Mouse (Mus musculus): ENCODE data around the gene Olfr1385.
"Not testable (repeated sequence)": the region's sequence is repeated elsewhere in the genome, so short reads cannot be mapped to it uniquely, and the experiment has no call there.

Gene Olfr1385

DNA sequence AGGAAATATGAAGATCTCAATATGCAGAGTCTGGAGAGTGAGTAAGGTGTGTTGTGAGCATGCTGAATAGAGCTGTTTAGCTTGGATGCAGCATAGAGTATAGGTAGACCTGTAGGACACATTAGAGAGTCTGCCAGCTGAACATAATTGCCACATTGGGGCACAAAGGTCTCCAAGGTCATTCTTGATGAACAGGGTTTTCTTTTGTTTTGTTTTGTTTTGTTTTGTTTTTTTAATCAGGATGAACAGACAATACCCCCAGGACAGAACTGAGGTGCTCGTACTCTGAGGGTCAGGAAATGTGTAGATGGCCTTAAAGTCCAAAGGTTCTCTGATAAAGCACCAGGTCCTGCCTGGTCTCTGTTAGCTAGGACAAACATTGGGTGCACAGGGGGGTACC is at the start of gene Olfr1385:
Olfr1385 (plus strand) TSS at position 301 of the 400 bp plus-strand sequence.
- DNase-seq (ENCODE audit: low spot score): not testable (repeated sequence)

GRCm38 (mm10) chr11:49455043-49455442 is 33.8 kb upstream of the Olfr1385 start, which contains the start of gene Olfr1387:
Gene Olfr1387 (plus strand): TSS chr11:49455343.
- DNase-seq (ENCODE audit: low spot score): no peak

- not testable (repeated sequence) for DNase-seq (ENCODE audit: low spot score)
Observed at GRCm38 (mm10) chr11:49464746-49465145, 24.1 kb upstream of the Olfr1385 start, which contains the start of gene Olfr1386. Gene Olfr1386 (plus strand): TSS chr11:49465046.

- DNase-seq (ENCODE audit: low spot score): no peak
Observed at GRCm38 (mm10) chr11:49485973-49486372, 2.9 kb upstream of the Olfr1385 start.

DNA sequence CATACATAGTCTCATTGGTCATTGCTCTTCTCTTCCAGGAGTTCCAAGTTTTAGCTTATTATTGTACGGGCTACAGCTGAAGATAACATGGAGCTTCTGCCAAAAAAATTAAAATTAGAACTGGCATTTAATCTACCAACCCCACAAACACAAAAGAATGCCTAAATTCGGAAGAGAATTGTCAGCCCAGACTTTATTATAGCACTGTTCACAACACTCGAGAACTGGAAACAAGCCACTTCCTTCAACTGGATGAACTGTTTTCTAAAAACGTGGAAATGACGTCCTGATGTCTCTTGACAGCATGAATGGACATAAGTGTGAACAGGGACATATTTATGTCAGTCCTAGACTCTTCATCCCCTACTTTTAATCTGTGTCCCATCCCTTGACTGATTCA is 29.2 kb downstream of the Olfr1385 start:
- no peak for DNase-seq (ENCODE audit: low spot score)

- no peak for DNase-seq (ENCODE audit: low spot score)
Observed at GRCm38 (mm10) chr11:49519348-49519747, 30.5 kb downstream of the Olfr1385 start, which contains the start of gene Olfr1383. Gene Olfr1383 (plus strand): TSS chr11:49519648.

DNA sequence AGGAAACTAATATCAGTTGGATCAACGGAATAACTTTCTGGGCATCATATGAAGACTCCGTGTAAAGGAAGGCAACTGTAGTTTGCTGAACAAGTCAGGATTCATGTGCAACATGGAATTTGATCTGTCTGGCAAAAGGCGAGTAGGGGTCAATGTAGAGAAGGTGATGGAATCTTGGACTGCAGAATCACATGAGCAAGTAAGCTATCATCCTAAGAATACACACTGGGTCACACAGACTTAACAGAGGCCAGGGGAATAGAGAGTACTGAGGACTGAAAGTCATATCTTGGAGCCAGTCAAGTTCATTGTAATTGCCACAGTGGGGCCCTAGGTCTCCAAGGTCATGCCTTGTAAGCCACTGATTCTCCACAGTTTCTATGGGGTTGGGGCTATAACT is 39.1 kb downstream of the Olfr1385 start, which contains the start of gene Olfr1382:
Olfr1382 (plus strand) TSS at position 301 of the 400 bp plus-strand sequence.
- DNase-seq (ENCODE audit: low spot score): no peak

- DNase-seq (ENCODE audit: low spot score): no peak
Observed at GRCm38 (mm10) chr11:49532761-49533160, 43.9 kb downstream of the Olfr1385 start.

GRCm38 (mm10) chr11:49536631-49537030 is 47.8 kb downstream of the Olfr1385 start:
- not testable (repeated sequence) for DNase-seq (ENCODE audit: low spot score)

GRCm38 (mm10) chr11:49543149-49543548 is 54.3 kb downstream of the Olfr1385 start, which contains the start of gene Olfr1381:
Gene Olfr1381 (plus strand): TSS chr11:49543449.
- DNase-seq (ENCODE audit: low spot score): not testable (repeated sequence)

Data from testis, postnatal 14 days (tissue).